In the genomic region with DNA sequence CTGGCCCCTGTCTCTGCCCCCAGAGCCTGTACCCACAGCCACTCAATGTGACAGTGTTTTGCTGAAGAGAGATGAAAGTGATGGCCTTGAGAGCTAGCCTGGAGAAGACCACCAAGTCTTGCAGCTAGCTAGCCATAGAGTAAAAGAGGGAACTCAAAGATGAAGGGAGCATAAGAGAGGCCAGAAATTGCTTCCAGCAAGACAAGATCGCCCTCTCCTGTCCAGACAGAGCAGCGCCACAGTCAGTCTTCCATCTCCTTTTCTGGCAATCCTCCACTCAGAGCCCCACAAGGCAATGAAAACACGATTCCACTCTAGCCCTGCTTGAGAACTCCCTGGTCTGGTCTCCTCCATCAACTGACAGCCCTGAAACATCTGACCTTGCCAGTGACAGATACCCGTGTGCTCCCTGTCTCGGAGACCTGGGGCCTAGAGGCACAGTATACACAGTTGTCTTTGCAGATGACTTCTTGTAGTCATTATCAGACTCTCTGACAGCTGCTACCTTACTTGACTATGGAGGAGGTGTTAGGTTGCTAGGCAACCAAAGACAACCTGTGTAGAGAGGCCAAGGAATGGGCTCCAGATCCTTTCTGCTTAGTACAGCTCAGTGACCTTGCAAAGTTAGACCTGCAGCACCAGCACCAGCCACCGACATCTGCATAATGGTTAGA, we compare ENCODE assay signal across 9 mouse cellular contexts. TPM values are rescaled to one million over a fixed set of nuclear protein-coding genes. Genes with fewer than 3 reads are reported as not detected.
A peak's percentile ranks its signal among the peaks of the same experiment; 100 is the strongest.
DNase-seq lines count a peak whose midpoint lies in the region; ATAC-seq lines count a peak whose summit lies in the region.
"Had no signal": no experiment of that assay in that cellular context is flagged by ENCODE, and none has a peak within 500 bp of the region (broad histone marks: within the 10 kb centered on the region; RNA-seq: fewer than 3 reads in every experiment).

No protein-coding gene starts in this region.

- H3K4me1 ChIP-seq in heart, embryonic 10.5 days = no peaks in the 10 kb centered on the region
- H3K4me1 ChIP-seq in heart, embryonic 12.5 days (replicated peaks) = no peaks in the 10 kb centered on the region
- H3K4me1 ChIP-seq: liver, embryonic 15.5 days had no signal

- H3K27ac ChIP-seq in heart, embryonic 10.5 days = no peak overlapping the region
- H3K27ac ChIP-seq in heart, embryonic 12.5 days (ENCODE audit: poor library complexity, severe bottlenecking) = no peak overlapping the region
- H3K27ac ChIP-seq: liver, embryonic 15.5 days had no signal

- H3K4me3 ChIP-seq in heart, embryonic 10.5 days = no peak overlapping the region
- no peak overlapping the region for H3K4me3 ChIP-seq in heart, embryonic 12.5 days
- H3K4me3 ChIP-seq: liver, embryonic 15.5 days had no signal

- H3K4me2 ChIP-seq in heart, embryonic 12.5 days = no peak overlapping the region
- H3K4me2 ChIP-seq: liver, embryonic 15.5 days had no signal

- 0 out of 2 replicates have a peak, but pooled peaks cover 18% of the 10 kb centered on the region for H3K27me3 ChIP-seq in heart, embryonic 10.5 days (ENCODE audit: insufficient read depth, poor library complexity, severe bottlenecking)
- peaks cover 16% of the 10 kb centered on the region for H3K27me3 ChIP-seq in heart, embryonic 12.5 days (replicated peaks)
- H3K27me3 ChIP-seq: liver, embryonic 15.5 days had no signal

- H3K9me3 ChIP-seq in heart, embryonic 10.5 days = no peaks in the 10 kb centered on the region
- H3K9me3 ChIP-seq in heart, embryonic 12.5 days (replicated peaks) = no peaks in the 10 kb centered on the region
- H3K9me3 ChIP-seq: liver, embryonic 15.5 days had no signal

- 36% methylated on average over 6 of the region's 6 CpGs for WGBS in heart, embryonic 10.5 days
- 31% methylated on average over 6 of the region's 6 CpGs for WGBS in heart, embryonic 12.5 days

- ATAC-seq in heart, embryonic 12.5 days (ENCODE audit: insufficient number of reproducible peaks, low FRiP score) = no peak

- H3K9ac ChIP-seq in heart, embryonic 12.5 days = no peak overlapping the region
- H3K9ac ChIP-seq: liver, embryonic 15.5 days had no signal

- DNase-seq in heart, embryonic 10.5 days (ENCODE audit: low spot score) = peak; percentile 77
- peak; percentile 73 for DNase-seq in cerebellum, adult 11-12 months
- peak; percentile 47 to 63 for DNase-seq in frontal cortex, postnatal 14 days (ENCODE audit: low spot score in 2 of 2)
- peak; percentile 77 for DNase-seq in layer of hippocampus, adult 11-12 months (ENCODE audit: low spot score)
- DNase-seq in lung, postnatal 25 days (ENCODE audit: low spot score) = peak; percentile 6
- DNase-seq in right cerebral cortex, postnatal 36 days (ENCODE audit: low spot score in 2 of 2) = peak; percentile 56 to 62
- no peak for DNase-seq in urinary bladder, postnatal 10 days (ENCODE audit: low spot score)

- H3K36me3 ChIP-seq in heart, embryonic 10.5 days = no peaks in the 10 kb centered on the region
- H3K36me3 ChIP-seq in heart, embryonic 12.5 days = no peaks in the 10 kb centered on the region
- H3K36me3 ChIP-seq: liver, embryonic 15.5 days had no signal

RNA-seq across cellular contexts. Expression of gene Kcna10, which starts 5.5 kb away (rescaled TPM):
- polyA plus RNA-seq in heart, embryonic 10.5 days (2016; fragmentation: Nextera tagmentation; extraction: Ambion mirVana) = not detected in 2 replicates
- polyA plus RNA-seq in heart, embryonic 12.5 days (2016; fragmentation: Nextera tagmentation; extraction: Ambion mirVana) = not detected in 2 replicates
- polyA plus RNA-seq: liver, embryonic 15.5 days had no signal

RNA-seq across cellular contexts. Expression of gene Cym, which starts 33.2 kb away (rescaled TPM):
- not detected in 2 replicates for polyA plus RNA-seq in heart, embryonic 10.5 days (2016; fragmentation: Nextera tagmentation; extraction: Ambion mirVana)
- 0.18 TPM in 1 of 2 replicates, not detected in the other for polyA plus RNA-seq in heart, embryonic 12.5 days (2016; fragmentation: Nextera tagmentation; extraction: Ambion mirVana)

RNA-seq across cellular contexts. Expression of gene A630076J17Rik, which starts 42.1 kb away (rescaled TPM):
- not detected in 2 replicates for polyA plus RNA-seq in heart, embryonic 10.5 days (2016; fragmentation: Nextera tagmentation; extraction: Ambion mirVana)
- polyA plus RNA-seq in heart, embryonic 12.5 days (2016; fragmentation: Nextera tagmentation; extraction: Ambion mirVana) = not detected in 2 replicates
- polyA plus RNA-seq: liver, embryonic 15.5 days had no signal

RNA-seq across cellular contexts. Expression of gene Prok1, which starts 51.1 kb away (rescaled TPM):
- polyA plus RNA-seq in heart, embryonic 10.5 days (2016; fragmentation: Nextera tagmentation; extraction: Ambion mirVana) = not detected in 2 replicates
- not detected in 2 replicates for polyA plus RNA-seq in heart, embryonic 12.5 days (2016; fragmentation: Nextera tagmentation; extraction: Ambion mirVana)
